Mouse (Mus musculus) left cerebral cortex, adult 8-10 months (tissue): ENCODE results near the gene Mup22. TPM values are rescaled to one million over a fixed set of nuclear protein-coding genes. Genes with fewer than 3 reads are reported as not detected.
"Not testable (repeated sequence)": the region's sequence is repeated elsewhere in the genome, so short reads cannot be mapped to it uniquely, and the experiment has no call there.

Source experiments
- DNase-seq, 2 experiments: peaks; one replicate each; pipeline ENCODE4 v3.0.0; 2022; ENCODE audit warnings: low spot score in 2 of 2
- total RNA-seq, 4 experiments: library from RNA; stranded (reverse); gene quantifications; 2 replicates each; pipeline ENCODE4 v1.2.4; 2022

The Mup22 gene
- not detected for total RNA-seq

GRCm38 (mm10) chr4:60821363-60821762 lies at the start of gene Mup22:
TSS of gene Mup22 (minus strand) at chr4:60821463.
- not testable (repeated sequence) for DNase-seq

GRCm38 (mm10) chr4:60840889-60841288 lies 19.6 kb upstream of the Mup22 start:
- not testable (repeated sequence) for DNase-seq

Other genes starting within 250 kb of the Mup22 start
- not detected for gene Mup10, start 239.3 kb downstream of the Mup22 start, total RNA-seq
- not detected for gene Mup11, start 159.1 kb downstream of the Mup22 start, total RNA-seq
- gene Mup12, start 80.1 kb downstream of the Mup22 start, total RNA-seq = not detected